Mouse (Mus musculus) midbrain, embryonic 16.5 days (tissue): Measurements from ENCODE around the gene Chchd3. TPM values are rescaled to one million over a fixed set of nuclear protein-coding genes. Genes with fewer than 3 reads are reported as not detected.
A peak's percentile ranks its signal among the peaks of the same experiment; 100 is the strongest.

ENCODE experiments used
- ATAC-seq: fragments of 200-750 bp; cut with Nextera tagmentation; 2 replicates; pipeline ENCODE4 v1.8.0; 2017; ENCODE audit warnings: moderate TSS enrichment
- H3K27ac ChIP-seq: fragments of 300-500 bp; sonication (generic); 2 replicates; pipeline ENCODE4 v1.5.1; 2014; ENCODE audit warnings: mild to moderate bottlenecking, low read length, mixed read lengths
- H3K27me3 ChIP-seq: fragments of 300-500 bp; sonication (generic); 2 replicates; pipeline ENCODE4 v1.6.1; 2014; ENCODE audit warnings: low read depth, low read length, mixed read lengths; ENCODE audit not compliant: control insufficient read depth, insufficient read depth
- H3K36me3 ChIP-seq: fragments of 300-500 bp; sonication (generic); 2 replicates; pipeline ENCODE4 v1.6.1; 2014; ENCODE audit warnings: mild to moderate bottlenecking, low read length, moderate library complexity, mixed read lengths; ENCODE audit not compliant: control insufficient read depth, insufficient read depth
- H3K4me1 ChIP-seq: fragments of 300-500 bp; sonication (generic); 2 replicates; pipeline ENCODE4 v1.6.1; 2014; ENCODE audit warnings: mild to moderate bottlenecking, low read length, mixed read lengths; ENCODE audit not compliant: control insufficient read depth, insufficient read depth
- H3K4me2 ChIP-seq: fragments of 300-500 bp; sonication (generic); 2 replicates; pipeline ENCODE4 v1.6.1; 2014; ENCODE audit warnings: mild to moderate bottlenecking, low read length, mixed read lengths
- H3K4me3 ChIP-seq: fragments of 300-500 bp; sonication (generic); 2 replicates; pipeline ENCODE4 v1.5.1; 2014; ENCODE audit warnings: low read depth, mild to moderate bottlenecking, low read length, moderate library complexity, mixed read lengths
- H3K9ac ChIP-seq: fragments of 300-500 bp; sonication (generic); 2 replicates; pipeline ENCODE4 v1.6.1; 2014; ENCODE audit warnings: low read depth, low read length, mixed read lengths
- H3K9me3 ChIP-seq: fragments of 300-500 bp; sonication (generic); replicated peaks from 2 replicates; pipeline ENCODE4 v1.6.1; 2014; ENCODE audit warnings: mild to moderate bottlenecking, low read length, mixed read lengths; ENCODE audit not compliant: control insufficient read depth, poor library complexity, severe bottlenecking
- WGBS: fragments of 180-500 bp; shearing (Covaris S2); extraction: QIAGEN DNeasy Blood & Tissue Kit; methylation state at CpG from one replicate; pipeline ENCODE4 v1.1.7; 2014; 5-methylcytosine and 5-hydroxymethylcytosine counted together
- polyA plus RNA-seq: library from polyadenylated mRNA; unstranded; fragments of >200 nt; fragmentation: Nextera tagmentation; extraction: Ambion mirVana; gene quantifications from 2 replicates; pipeline ENCODE4 v1.2.1, GENCODE M21; 2015

Chchd3 gene
- polyA plus RNA-seq, 1 experiment from 2014 or later, result 104 TPM

- Histone ChIP-seq H3K4me2 (no peak overlapping the region), H3K4me1 (peaks cover 3% of the 10 kb centered on the region; the same call in 1 of the 2 replicates), H3K27ac (no peak overlapping the region), H3K9me3 (no peaks in the 10 kb centered on the region), H3K36me3 (no peaks in the 10 kb centered on the region), H3K4me3 (no peak overlapping the region), H3K9ac (no peak overlapping the region), H3K27me3 (no peaks in the 10 kb centered on the region)
- no peak for ATAC-seq
- WGBS, result 66% methylated on average over 3 of the region's 3 CpGs
Observed at GRCm38 (mm10) chr6:32936794-32937193, 123.3 kb downstream of the Chchd3 start.

DNA sequence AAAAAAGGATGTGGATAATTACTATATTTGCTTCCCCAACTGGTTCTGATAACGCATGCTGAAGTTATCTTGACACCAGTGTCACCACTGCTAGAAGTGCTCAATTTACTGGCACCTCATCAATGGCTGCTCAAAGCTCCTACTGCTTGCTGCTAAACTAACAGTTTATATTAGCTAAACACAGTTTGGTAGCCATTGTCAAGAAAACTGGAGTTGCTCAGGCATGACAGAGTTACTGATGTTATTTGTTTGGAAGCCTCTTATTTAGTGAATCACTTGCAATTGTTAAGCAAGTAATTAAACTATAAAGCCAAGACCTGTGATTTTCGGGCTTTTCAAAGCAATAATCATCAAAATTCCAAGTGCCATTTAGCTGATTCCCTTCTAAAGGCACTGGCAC, 123.7 kb downstream of the Chchd3 start:
- Histone ChIP-seq H3K27ac (no peak overlapping the region), H3K4me2 (no peak overlapping the region), H3K4me3 (no peak overlapping the region), H3K4me1 (peaks cover 7% of the 10 kb centered on the region; the same call in 1 of the 2 replicates), H3K9me3 (no peaks in the 10 kb centered on the region), H3K36me3 (no peaks in the 10 kb centered on the region), H3K9ac (no peak overlapping the region), H3K27me3 (no peaks in the 10 kb centered on the region)
- no peak for ATAC-seq
- WGBS, result 33% methylated on average over 2 of the region's 2 CpGs

GRCm38 (mm10) chr6:32935576-32935975, 124.5 kb downstream of the Chchd3 start:
- Histone ChIP-seq H3K4me3 (no peak overlapping the region), H3K9me3 (no peaks in the 10 kb centered on the region), H3K9ac (no peak overlapping the region), H3K4me1 (peaks cover 10% of the 10 kb centered on the region), H3K4me2 (no peak overlapping the region), H3K27ac (no peak overlapping the region), H3K27me3 (no peaks in the 10 kb centered on the region), H3K36me3 (no peaks in the 10 kb centered on the region)
- 86% methylated on average over 5 of the region's 5 CpGs for WGBS
- no peak for ATAC-seq

- peak; percentile 60; the same call in 1 of the 2 replicates for ATAC-seq
Observed at GRCm38 (mm10) chr6:32931106-32931770, 128.8 kb downstream of the Chchd3 start.

GRCm38 (mm10) chr6:32922391-32922790, 137.7 kb downstream of the Chchd3 start:
- H3K4me1 ChIP-seq, result no peaks in the 10 kb centered on the region
- no peak for ATAC-seq
- H3K9ac ChIP-seq, result no peak overlapping the region
- H3K4me3 ChIP-seq, result no peak overlapping the region
- H3K9me3 ChIP-seq, result no peaks in the 10 kb centered on the region
- H3K36me3 ChIP-seq, result no peaks in the 10 kb centered on the region
- no peaks in the 10 kb centered on the region for H3K27me3 ChIP-seq
- no peak overlapping the region for H3K4me2 ChIP-seq
- 81% methylated on average over 1 of the region's 1 CpGs for WGBS
- no peak overlapping the region for H3K27ac ChIP-seq

More at GRCm38 (mm10) chr6:32931106-32931770, 128.8 kb downstream of the Chchd3 start:
- Histone ChIP-seq H3K36me3 (no peaks in the 10 kb centered on the region), H3K27me3 (no peaks in the 10 kb centered on the region), H3K27ac (no peak overlapping the region; the same call in 1 of the 2 replicates), H3K9ac (peak overlapping the region; percentile 17; the same call in 1 of the 2 replicates), H3K4me1 (peaks cover 8% of the 10 kb centered on the region), H3K4me3 (no peak overlapping the region), H3K4me2 (no peak overlapping the region; the same call in 1 of the 2 replicates), H3K9me3 (no peaks in the 10 kb centered on the region)
- WGBS, result 12% methylated on average over 11 of the region's 11 CpGs

GRCm38 (mm10) chr6:32920091-32920490, 140.0 kb downstream of the Chchd3 start:
- Histone ChIP-seq H3K27ac (no peak overlapping the region), H3K4me3 (no peak overlapping the region), H3K4me1 (no peaks in the 10 kb centered on the region), H3K9me3 (no peaks in the 10 kb centered on the region), H3K27me3 (no peaks in the 10 kb centered on the region), H3K36me3 (no peaks in the 10 kb centered on the region), H3K9ac (no peak overlapping the region), H3K4me2 (no peak overlapping the region)
- ATAC-seq, result no peak
- WGBS, result 87% methylated on average over 2 of the region's 2 CpGs

DNA sequence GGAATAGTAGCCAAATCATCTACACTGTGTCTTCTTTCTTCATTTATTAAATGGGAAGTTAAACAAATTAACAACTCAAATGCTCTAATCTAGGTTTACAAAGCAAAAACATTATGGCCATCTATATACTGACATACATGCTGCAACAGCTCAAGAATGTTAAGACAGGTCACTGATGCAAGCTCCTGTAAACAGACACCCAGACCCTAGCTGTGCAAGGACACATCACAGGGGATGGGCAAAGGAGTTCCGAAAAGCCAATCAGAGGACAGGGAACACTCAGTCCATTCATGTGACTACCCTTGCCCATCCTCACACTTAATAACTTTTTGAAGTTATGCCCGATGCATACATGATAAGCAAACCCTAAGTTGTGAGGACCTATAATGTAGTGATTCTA, 149.4 kb downstream of the Chchd3 start:
- Histone ChIP-seq H3K9ac (no peak overlapping the region), H3K9me3 (no peaks in the 10 kb centered on the region), H3K36me3 (no peaks in the 10 kb centered on the region), H3K4me2 (no peak overlapping the region), H3K4me3 (no peak overlapping the region), H3K4me1 (0 out of 2 replicates have a peak, but pooled peaks cover 3% of the 10 kb centered on the region), H3K27me3 (no peaks in the 10 kb centered on the region), H3K27ac (no peak overlapping the region)
- WGBS, result 96% methylated on average over 2 of the region's 2 CpGs
- ATAC-seq, result no peak

- WGBS, result 98% methylated on average over 4 of the region's 4 CpGs
- ATAC-seq, result no peak
- H3K27me3 ChIP-seq, result no peaks in the 10 kb centered on the region
Observed at GRCm38 (mm10) chr6:32899061-32899460, 161.0 kb downstream of the Chchd3 start.

DNA sequence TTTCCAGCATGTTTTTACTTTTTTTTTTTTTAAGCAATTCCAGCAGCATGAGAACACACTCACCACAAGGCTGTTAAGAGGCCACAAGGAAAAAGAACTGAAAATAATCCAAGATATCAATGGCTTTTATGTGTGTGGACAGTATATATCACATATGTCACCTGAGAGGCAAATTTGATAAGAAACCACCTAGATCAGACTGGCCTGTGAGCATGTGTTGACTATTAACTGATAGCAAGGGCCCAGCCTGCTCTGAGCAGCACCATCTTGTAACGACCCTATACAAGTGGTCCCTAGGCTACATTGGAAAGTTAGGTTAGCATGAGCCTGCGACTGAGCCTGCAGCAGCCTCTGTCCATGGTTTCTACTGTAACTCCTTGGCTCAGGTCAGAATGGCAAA, 166.0 kb downstream of the Chchd3 start:
- no peak for ATAC-seq
- 79% methylated on average over 2 of the region's 2 CpGs for WGBS
- H3K4me3 ChIP-seq, result no peak overlapping the region
- no peak overlapping the region for H3K27ac ChIP-seq
- H3K36me3 ChIP-seq, result no peaks in the 10 kb centered on the region
- H3K4me2 ChIP-seq, result no peak overlapping the region
- no peaks in the 10 kb centered on the region for H3K27me3 ChIP-seq
- no peaks in the 10 kb centered on the region for H3K9me3 ChIP-seq
- H3K9ac ChIP-seq, result no peak overlapping the region
- H3K4me1 ChIP-seq, result no peaks in the 10 kb centered on the region

More at GRCm38 (mm10) chr6:32899061-32899460, 161.0 kb downstream of the Chchd3 start:
- Histone ChIP-seq H3K4me2 (no peak overlapping the region), H3K27ac (no peak overlapping the region), H3K9ac (no peak overlapping the region), H3K4me1 (no peaks in the 10 kb centered on the region), H3K4me3 (no peak overlapping the region), H3K9me3 (no peaks in the 10 kb centered on the region), H3K36me3 (no peaks in the 10 kb centered on the region)
